Mouse (Mus musculus) frontal cortex, postnatal 10 days (tissue): ENCODE results near the gene Tmem198.

Experiments used
- DNase-seq, 2 experiments: peaks; one replicate each; pipeline ENCODE4 v3.0.0; 2022; ENCODE audit warnings: low spot score in 2 of 2, mixed read lengths in 1 of 2

Gene Tmem198

DNA sequence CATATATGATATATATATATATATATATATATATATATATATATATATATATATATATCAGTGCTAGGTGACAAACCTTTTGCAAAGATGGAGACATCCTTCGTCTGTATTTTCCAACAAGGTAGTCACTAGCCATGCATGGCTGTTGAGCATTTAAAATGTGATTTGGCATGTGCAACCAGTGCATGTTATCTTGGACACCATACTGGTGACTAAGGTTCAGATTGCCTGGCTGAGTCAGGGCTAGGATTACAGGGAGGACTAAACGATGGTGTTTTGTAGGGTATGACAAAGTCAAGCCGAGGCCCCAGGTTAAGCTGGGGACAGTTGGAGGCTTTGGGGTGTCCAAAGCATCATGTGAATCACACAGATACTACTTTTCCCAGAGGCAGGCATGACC, 23.9 kb upstream of the Tmem198 start:
- no peak for DNase-seq

DNA sequence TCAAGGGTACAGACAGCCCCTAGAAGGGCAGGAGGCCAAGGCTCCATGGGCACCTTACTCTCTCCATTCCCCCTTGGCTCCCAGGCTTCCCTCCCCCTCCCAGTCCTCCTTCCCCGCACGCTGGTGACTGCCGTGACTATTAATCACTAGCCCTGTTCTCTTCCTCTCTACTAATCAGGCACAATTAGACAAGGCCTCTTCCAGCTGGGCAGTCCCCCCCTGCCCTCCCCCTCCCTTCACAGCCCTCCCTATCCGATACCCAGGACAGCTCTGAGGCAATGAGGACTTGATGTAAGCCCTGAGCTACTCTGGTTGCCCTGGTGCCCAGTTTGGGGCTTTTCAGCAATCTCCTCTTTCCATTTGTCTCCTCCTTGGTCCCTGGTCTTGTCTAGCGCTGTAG, 23.4 kb upstream of the Tmem198 start:
- no peak for DNase-seq

DNA sequence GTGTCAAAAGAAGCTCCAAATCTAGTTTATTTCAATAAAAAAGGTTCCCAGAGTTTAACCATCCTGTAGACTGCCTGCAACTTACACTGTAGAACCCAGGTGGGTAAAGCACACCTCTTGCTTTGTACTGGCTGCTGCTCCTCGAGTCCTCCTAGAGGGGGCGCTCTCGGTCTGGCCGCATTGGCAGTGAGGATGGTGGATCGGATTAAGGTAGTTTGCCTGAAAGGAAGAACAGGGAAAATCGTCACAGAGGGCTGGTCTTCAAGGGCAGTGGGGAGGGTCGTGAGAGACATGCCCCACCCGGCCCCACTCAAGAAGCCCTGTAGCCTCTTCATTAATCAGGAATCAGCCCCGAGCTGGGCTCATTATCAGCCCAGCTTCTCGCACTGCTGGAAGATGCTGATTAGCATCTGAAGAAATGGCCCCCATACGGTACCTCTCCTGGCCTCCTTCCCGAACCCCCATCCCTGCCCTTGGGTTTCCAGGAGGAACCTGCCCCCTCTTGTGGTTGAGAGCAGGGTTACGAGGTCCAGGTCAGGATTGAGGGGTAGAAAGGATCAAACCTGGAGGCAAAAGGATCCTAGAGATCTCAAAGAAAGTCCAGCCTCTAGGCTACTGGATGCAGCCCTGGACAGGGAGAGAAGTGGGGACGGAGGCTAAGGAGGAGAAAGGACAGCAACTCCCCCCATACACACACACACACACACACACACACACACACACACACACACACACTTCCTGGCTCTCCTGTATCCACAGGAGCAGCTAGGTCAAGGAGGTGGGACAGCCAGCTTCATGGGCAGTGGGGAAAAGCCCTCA, 22.4 kb upstream of the Tmem198 start:
- DNase-seq = no peak

DNA sequence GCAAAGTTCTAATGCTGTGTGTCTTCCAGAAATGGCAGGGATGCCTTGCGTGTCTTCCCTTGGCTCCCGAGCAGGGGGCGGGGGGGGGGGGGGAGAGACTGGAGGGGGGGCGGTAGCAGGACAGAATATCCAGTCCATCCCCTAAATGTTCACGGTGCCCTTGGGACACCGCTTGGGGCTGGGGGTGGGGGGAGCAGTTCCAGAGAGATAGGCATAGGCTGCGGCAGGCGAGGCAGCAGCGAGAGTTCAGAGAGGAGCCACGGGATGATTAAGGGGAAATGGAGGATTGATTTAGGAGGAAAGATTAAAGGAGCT, 21.7 kb upstream of the Tmem198 start:
- DNase-seq = no peak

DNA sequence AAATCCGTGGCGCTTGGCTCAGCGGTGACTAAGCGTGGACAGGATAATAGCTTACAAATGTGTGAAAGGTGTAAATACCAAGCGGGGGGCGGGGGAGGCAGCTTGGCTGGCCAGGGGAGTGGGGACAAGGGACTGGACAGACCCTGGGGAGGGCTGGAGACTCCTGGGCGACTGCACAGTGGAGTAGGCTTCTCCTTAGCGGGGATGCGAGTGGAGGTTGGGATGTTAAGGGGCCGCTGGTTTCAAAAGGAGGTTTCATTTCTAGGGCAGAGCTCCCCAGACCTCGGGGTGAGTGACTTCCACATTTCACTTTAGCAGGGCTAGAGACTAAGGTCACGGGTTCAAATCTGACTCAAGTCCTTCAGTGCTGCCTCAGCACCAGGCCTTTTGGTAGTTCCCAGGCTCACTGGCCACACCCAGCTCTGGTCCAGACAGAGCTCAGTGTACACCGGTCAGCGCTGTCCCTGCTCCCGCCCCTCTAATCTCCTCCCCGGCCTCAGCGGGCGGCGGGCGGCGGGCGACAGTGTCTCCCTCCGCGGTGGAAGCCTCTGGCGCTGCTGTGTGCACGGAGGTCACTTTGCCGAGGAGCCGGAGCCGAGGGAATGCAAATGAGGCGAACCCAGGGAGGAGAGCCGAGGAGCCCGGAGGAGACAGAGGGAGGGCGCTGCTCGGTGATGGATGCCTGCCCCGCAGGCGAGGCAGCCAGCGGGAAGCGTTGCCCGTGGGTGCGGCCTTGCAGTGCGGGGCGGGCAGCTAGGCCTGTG, 21.1 kb upstream of the Tmem198 start:
- DNase-seq = peak in 1 of 2 experiments; percentile 51

DNA sequence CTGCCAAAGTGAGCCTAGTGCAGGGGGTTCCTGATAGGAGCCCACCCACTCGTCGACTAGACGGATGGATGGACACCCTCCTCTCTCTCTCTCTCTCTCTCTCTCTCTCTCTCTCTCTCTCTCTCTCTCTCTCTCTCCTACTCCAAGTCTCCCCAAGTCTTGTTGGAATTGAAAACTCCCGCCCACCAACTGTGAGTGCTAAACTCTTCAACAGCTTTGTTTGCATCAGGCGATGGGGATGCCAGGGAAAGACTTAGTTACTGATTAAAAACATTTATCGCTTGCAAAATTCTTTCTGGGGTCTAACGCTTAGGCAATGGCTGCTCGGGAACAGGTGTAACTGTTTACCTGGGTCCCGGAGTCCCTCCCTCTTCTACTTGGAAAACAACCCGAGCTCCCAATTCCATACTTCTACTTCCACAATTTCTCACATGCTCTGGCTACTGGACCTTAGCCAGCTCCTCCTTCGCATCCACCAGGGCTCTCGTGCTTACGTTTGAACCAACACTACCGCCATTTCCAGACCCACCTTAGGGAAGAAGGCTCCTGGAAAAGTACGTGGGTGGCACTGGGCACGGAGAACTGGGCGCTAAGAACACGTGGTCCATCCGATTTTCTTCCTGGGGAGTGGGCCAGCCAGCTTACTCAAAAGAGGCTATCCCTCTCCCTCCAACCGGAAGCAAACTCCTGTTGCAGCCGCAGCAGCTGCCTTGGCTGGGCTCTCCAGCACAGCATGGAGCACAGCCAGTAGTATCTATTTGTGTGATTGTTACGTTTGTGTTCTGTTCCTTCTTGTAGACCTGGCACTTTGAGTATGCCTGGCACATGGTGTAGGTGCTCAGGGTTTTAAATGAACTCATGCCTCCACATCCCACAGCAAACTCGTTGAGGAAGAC, 20.3 kb upstream of the Tmem198 start:
- peak in 1 of 2 experiments; percentile 47 for DNase-seq

DNA sequence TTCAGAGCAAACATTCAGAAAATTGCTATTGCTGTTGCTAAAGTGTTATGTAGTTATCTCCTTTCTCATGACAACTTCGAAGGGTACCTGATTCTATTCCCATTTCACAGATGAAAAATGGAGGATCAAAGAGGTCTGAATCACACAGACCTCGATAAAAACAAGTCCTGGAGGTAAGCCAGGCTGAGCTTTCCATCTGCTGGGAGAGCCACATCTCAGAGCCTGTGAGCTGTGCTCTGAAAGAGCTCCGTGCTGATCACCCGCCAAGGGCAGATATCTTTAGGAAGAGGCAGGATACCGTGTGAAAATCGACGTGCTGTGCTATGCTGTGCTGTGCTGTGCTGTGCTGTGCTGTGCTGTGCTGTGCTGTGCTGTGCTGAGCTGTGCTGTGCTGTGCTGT, 19.0 kb upstream of the Tmem198 start:
- no peak for DNase-seq

DNA sequence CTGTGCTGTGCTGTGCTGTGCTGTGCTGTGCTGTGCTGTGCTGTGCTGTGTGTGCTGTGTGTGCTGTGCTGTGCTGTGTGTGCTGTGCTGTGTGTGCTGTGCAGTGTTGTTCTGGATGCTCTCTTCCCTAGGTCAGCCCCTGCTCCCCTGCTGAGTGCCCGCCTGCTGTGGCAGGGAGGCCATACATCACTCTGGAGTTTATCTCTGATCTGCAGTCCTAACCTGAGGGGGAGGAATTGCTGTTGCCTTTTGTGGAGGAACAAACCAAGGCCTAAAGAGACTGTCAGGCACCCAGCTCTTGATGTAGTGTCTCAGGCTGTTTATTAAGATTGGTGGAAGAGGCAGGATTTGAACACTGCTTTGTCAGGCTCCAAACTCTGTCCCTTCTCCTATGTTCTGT, 16.7 kb upstream of the Tmem198 start:
- DNase-seq = no peak

DNA sequence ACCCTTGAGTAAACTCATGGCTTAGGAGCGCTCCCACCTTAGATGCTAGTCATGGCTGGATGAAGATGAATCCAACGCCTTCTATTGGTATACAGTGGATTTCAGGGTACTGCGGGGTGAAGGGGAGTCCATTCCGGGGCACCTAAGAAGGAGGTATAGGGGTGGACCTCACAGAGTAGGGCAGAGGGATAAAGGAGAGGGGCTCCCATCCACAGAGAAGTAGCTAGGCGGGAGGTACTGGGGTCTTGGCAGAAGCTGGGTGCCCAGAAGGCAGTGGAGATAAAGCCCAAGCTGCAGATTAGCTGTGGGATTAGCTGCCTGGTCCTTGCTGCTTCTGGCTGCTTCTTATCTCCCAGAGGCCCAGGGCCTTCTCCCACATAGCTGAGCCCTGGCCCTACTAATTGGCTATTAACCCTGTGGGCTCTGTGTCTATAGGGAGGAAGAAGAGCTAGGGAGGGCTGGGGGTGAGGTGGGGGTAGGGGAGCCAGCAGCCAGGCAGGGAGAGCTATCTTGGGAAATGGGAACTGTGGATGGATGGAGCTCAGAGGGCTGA, 15.6 kb upstream of the Tmem198 start:
- no peak for DNase-seq

DNA sequence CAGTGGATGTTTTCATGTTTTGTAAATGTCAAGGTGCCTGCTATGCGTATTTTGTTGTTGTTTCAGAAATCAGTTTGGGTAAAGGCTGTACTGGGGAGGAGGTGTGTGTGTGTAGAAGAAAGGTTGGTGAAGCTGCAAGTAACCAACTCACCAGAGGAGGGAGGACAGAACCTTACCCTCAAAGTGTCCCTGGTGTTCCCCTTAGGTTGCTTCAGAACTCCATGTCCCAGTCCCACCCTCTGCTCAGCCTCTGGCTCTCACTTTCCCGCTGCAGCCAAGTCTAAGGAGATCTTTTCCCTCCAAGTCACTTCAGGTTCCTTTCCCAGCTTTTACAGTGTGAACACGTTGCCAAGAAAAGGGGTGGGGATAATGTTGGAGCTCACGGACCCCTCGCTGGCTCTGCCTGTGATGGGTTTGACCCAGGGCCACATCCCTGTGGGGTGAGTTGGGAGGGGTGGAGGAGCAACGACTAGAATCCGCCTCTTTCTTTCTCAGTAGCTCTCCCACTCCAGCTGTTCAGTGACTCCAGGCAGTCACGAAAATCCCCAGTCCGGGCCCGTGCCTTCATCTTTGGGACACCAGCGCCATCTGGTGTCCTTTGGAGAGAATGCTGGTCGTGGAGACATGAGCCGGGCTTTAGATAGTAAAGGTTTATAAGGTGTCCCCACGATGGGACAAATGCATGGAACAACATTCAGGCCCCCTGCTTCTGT, 12.0 kb upstream of the Tmem198 start:
- DNase-seq = peak in 1 of 2 experiments; percentile 77

DNA sequence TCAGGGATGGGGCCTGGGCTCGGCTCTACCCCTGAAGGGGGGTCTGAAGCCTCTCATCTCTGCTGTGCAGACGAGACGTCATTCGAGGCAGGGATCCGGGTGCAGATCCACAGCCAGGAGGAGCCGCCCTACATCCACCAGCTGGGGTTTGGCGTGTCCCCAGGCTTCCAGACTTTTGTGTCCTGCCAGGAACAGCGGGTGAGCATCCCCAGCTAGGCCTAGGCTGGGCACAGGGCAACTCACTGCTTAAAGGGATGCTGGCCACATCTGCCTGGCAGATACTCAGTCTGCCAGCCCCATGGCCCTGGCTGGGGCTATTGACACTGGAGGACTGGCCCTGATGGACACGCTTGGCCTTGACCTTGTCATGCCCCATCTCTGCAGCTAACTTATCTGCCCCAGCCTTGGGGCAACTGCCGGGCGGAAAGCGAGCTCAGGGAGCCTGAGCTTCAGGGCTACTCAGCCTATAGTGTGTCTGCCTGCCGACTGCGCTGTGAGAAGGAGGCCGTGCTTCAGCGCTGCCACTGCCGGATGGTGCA, 10.0 kb upstream of the Tmem198 start:
- no peak for DNase-seq

DNA sequence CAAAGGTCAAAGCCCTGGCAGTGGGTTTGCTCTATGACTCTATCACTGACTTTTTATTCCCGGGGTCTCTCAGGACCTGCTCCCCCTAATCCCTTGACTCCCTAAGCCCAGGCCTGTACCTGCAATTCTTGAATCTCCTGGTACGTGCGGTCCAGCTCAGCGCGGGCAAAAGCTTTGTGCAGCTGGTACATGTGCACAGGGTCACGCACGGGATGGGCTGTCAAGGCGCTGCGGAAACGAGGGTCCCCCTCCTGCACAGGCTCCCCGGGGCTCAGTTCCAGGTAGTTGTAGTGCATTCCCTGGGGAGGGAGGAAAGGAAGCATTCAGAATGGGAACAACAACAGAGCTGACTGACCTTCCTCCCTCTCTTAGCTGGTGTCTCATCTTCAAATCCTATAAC, 2.9 kb upstream of the Tmem198 start:
- no peak for DNase-seq

DNA sequence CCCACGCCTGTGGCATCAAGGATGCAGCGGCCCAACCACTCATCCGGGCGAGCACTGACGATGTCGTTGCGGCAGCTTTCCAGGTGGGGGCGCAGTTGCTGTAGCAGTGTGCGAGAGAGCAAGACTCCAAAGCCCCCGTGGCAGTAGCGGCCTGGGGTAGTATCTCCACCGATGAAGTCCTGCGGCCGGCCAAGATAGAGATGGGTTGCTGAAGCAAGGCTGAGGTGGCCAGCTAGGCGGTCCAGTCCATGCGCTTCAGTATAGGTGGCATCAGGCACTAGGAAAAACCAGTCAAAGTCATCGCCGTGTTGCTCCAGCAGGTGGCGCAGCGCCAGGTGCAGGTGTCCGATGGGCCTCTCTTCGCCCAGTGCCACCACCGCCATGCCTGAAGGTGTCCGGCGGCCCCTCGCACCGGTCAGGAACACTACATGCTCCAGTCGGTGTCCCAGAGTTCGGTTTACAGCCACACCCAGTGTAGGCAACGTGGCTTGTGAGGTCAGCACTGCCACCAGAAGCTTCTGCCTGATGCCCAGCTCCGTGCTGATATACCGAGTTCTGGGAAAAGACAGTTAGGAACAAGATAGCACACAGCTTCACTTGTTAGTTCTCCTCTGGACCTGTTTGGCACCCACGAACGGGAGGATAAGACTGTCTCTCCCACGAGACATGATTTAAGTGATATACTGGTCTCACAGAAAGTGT, 1.9 kb upstream of the Tmem198 start:
- DNase-seq = peak in 1 of 2 experiments; percentile 78

DNA sequence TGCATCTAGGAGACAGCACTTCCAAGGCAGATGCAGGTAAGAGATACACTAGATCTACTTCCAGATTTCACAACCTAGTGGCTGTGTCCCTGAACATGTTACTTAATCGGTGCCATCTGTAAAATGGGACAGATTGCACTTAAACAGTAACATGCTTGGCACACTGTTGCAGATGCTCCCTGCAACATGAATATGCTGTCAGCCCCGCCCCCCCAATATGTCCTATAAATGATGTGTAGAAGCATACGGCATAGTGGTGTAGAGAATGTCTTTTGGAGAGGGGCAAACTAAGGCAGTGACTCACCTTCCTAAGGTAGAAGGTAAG, 1.4 kb upstream of the Tmem198 start:
- DNase-seq = no peak

DNA sequence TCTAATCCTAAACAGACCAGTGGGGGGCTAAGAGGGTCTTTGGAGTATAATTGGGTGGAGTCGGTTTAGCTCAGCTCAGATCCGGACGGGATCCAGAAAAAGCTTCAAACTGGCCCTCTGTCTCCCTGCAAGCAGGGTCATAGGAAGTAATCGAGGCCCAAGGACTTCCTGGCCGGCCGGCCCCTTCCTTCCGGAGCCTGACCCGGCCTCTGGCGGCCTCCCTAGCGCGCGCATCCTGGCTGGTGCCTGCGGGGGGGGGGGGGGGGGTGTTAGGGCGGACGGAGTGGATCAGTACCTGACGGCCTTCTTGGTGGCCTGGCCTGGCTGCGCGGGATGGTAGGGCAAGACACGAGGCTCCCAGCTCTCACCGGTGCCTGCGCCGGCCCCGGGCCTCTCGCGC, 835 bp upstream of the Tmem198 start:
- no peak for DNase-seq

DNA sequence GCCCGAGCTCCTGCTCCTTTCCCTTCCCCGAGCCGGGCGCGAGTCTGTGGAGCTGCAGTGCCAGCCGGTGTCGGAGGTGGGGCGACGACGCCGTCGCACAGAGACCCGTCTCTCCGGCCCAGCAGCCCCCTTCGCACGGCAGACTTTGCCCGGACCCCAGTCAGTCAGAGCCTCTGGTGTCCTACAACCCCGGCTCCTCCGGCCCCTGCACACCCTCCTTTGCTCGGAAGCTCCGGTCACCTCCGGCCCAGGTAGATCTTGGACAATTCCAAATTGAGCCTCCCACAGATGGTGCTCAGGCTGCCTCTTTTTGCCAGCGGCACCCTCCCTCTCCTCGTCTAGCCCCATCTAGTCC, 280 bp downstream of the Tmem198 start:
- no peak for DNase-seq

DNA sequence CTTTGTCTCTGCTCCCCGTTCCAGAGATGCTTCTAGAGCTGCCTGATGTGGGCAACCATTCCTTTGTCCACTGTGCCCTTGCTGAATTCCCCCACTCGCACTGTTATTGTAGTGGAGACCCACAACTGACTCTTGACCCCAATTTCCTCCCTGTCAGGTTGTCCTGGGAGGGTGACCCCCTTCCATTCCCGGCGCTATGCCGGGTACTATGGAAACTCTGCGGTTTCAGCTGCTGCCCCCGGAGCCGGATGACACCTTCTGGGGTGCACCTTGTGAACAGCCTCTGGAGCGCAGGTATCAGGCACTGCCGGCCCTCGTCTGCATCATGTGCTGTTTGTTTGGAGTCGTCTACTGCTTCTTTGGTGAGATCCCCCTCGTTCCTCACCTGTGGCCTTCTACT, 704 bp downstream of the Tmem198 start:
- DNase-seq = no peak

DNA sequence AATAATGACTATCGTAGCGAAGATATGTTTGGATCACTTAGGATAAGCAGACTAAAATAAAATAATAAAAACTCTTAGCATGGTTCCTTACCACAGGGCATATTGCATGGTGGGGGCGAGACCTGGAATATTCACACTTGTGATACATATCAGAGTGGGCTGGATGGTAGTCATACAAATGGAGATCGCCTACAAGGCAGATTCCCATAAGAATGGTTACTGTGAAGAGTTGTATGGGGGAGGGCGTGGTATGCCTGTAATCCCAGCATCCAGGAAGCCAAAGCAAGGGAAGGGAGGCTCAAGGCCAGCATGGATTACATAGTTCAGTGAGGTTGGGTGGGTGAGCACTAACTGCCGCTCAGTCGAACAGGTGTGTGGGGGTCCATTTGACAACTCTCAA, 1.4 kb downstream of the Tmem198 start:
- DNase-seq = no peak

DNA sequence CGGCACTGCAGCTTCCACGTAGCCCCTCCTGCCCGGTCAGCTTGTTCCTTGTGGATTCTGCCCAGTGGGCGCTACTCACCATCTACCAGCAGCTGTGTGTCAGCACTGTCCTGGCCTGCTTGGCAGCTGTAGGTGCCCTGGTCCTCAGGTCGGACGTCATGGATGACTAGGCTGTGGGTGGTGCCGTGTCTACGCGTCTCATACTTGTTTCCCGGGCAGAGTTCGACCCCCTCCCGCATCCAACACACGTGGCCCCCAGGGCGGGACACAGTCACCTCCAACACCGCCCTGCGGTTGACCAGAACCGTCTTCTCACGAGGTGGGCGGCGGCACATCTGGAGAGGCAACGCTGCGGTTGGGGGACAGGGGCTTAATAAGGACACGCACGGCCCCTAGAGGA, 7.2 kb downstream of the Tmem198 start:
- DNase-seq = no peak

DNA sequence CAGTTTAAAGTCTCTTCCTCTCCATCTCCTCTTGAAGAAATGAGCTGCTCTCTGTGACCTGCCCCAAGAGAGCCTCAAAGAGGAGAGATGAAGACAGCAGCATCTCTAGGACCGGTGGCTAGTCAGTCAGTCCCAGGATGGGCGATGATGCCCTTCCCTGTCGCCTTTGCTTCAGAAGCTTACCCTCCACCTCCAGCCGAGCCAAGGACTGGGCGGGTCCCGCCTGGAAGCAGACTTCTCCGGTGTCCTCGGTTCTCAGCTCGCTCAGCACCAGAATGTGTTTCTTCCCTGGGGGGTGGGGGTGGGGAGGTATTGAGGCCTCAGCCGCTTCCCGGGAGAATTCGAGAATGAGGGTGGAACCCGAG, 7.7 kb downstream of the Tmem198 start:
- DNase-seq = no peak
